Mouse (Mus musculus) induced T-regulatory cell, adult 2 months (primary cell): ENCODE results near the gene Mfn2.
A peak's percentile ranks its signal among the peaks of the same experiment; 100 is the strongest.
"Not testable (repeated sequence)": the region's sequence is repeated elsewhere in the genome, so short reads cannot be mapped to it uniquely, and the experiment has no call there.

Experiments used
- DNase-seq: peaks from one replicate; pipeline ENCODE4 v3.0.0-alpha.2; 2012; ENCODE audit warnings: low read depth

Mfn2 gene

GRCm38 (mm10) chr4:147867563-147868449, 36.7 kb downstream of the Mfn2 start:
- DNase-seq = peak; percentile 29

GRCm38 (mm10) chr4:147866793-147867192, 37.7 kb downstream of the Mfn2 start:
- DNase-seq = not testable (repeated sequence)

GRCm38 (mm10) chr4:147866056-147866455, 38.4 kb downstream of the Mfn2 start:
- DNase-seq = no peak

GRCm38 (mm10) chr4:147865651-147866050, 38.9 kb downstream of the Mfn2 start:
- DNase-seq = no peak

GRCm38 (mm10) chr4:147862051-147862450, 42.5 kb downstream of the Mfn2 start:
- no peak for DNase-seq

GRCm38 (mm10) chr4:147850776-147851175, 53.7 kb downstream of the Mfn2 start:
- no peak for DNase-seq

GRCm38 (mm10) chr4:147848584-147848991, 55.9 kb downstream of the Mfn2 start:
- no peak for DNase-seq

GRCm38 (mm10) chr4:147847614-147848583, 56.6 kb downstream of the Mfn2 start, which contains the start of gene Zfp933:
Gene Zfp933 (minus strand): TSS chr4:147848366.
- peak; percentile 90 for DNase-seq

- no peak for DNase-seq
These were observed 61.6 kb downstream of the Mfn2 start for GRCm38 (mm10) chr4:147842871-147843270.

GRCm38 (mm10) chr4:147839282-147839681, 65.2 kb downstream of the Mfn2 start:
- DNase-seq = not testable (repeated sequence)

- no peak for DNase-seq
These were observed 80.1 kb downstream of the Mfn2 start for GRCm38 (mm10) chr4:147824389-147824788.
